Mouse (Mus musculus): ENCODE measurements at regions not wholly inside any gene's neighbourhood (a gene's known extent, or its start where the extent isn't known, plus 50 kb on each side); places are given as distances from the start of the nearest gene placed in this dataset.

- in situ Hi-C loops (cut with MboI; ENCODE audit: low pct_unique_long_range_greater_than_20kb in 1 of 2, low sequenced_read_pairs in 2 of 2, unreplicated experiment in 1 of 2), result no loop called here
These were observed 434.0 kb downstream of the Irx1 start for GRCm38 (mm10) chr13:71529397-71530122.

- in situ Hi-C loops (cut with MboI; ENCODE audit: low pct_unique_long_range_greater_than_20kb in 1 of 2, low sequenced_read_pairs in 2 of 2, unreplicated experiment in 1 of 2), result no loop called here
These were observed 445.7 kb downstream of the Irx1 start for GRCm38 (mm10) chr13:71517776-71518175.

GRCm38 (mm10) chr13:71513204-71513603, 450.3 kb downstream of the Irx1 start:
- in situ Hi-C loops (cut with MboI; ENCODE audit: low pct_unique_long_range_greater_than_20kb in 1 of 2, low sequenced_read_pairs in 2 of 2, unreplicated experiment in 1 of 2), result no loop called here

GRCm38 (mm10) chr13:71507956-71508401, 455.5 kb downstream of the Irx1 start:
- in situ Hi-C loops (cut with MboI; ENCODE audit: low pct_unique_long_range_greater_than_20kb in 1 of 2, low sequenced_read_pairs in 2 of 2, unreplicated experiment in 1 of 2), result no loop called here

GRCm38 (mm10) chr13:71507421-71507931, 456.0 kb downstream of the Irx1 start:
- in situ Hi-C loops (cut with MboI; ENCODE audit: low pct_unique_long_range_greater_than_20kb in 1 of 2, low sequenced_read_pairs in 2 of 2, unreplicated experiment in 1 of 2), result no loop called here

- in situ Hi-C loops (cut with MboI; ENCODE audit: low pct_unique_long_range_greater_than_20kb in 1 of 2, low sequenced_read_pairs in 2 of 2, unreplicated experiment in 1 of 2), result no loop called here
These were observed 456.7 kb downstream of the Irx1 start for GRCm38 (mm10) chr13:71506777-71507176.

GRCm38 (mm10) chr13:71489773-71490172, 473.8 kb downstream of the Irx1 start:
- in situ Hi-C loops (cut with MboI; ENCODE audit: low pct_unique_long_range_greater_than_20kb in 1 of 2, low sequenced_read_pairs in 2 of 2, unreplicated experiment in 1 of 2), result no loop called here

GRCm38 (mm10) chr13:71481205-71481604, 482.3 kb downstream of the Irx1 start:
- in situ Hi-C loops (cut with MboI; ENCODE audit: low pct_unique_long_range_greater_than_20kb in 1 of 2, low sequenced_read_pairs in 2 of 2, unreplicated experiment in 1 of 2), result no loop called here

GRCm38 (mm10) chr13:71461552-71461951, 502.0 kb downstream of the Irx1 start:
- in situ Hi-C loops (cut with MboI; ENCODE audit: low pct_unique_long_range_greater_than_20kb in 1 of 2, low sequenced_read_pairs in 2 of 2, unreplicated experiment in 1 of 2), result no loop called here

- in situ Hi-C loops (cut with MboI; ENCODE audit: low pct_unique_long_range_greater_than_20kb in 1 of 2, low sequenced_read_pairs in 2 of 2, unreplicated experiment in 1 of 2), result no loop called here
These were observed 502.9 kb downstream of the Irx1 start for GRCm38 (mm10) chr13:71460607-71461006.

GRCm38 (mm10) chr13:71460097-71460496, 503.4 kb downstream of the Irx1 start:
- in situ Hi-C loops (cut with MboI; ENCODE audit: low pct_unique_long_range_greater_than_20kb in 1 of 2, low sequenced_read_pairs in 2 of 2, unreplicated experiment in 1 of 2), result no loop called here

- in situ Hi-C loops (cut with MboI; ENCODE audit: low pct_unique_long_range_greater_than_20kb in 1 of 2, low sequenced_read_pairs in 2 of 2, unreplicated experiment in 1 of 2), result no loop called here
These were observed 504.4 kb downstream of the Irx1 start for GRCm38 (mm10) chr13:71459022-71459536.

GRCm38 (mm10) chr13:71458061-71458935, 505.2 kb downstream of the Irx1 start:
- in situ Hi-C loops (cut with MboI; ENCODE audit: low pct_unique_long_range_greater_than_20kb in 1 of 2, low sequenced_read_pairs in 2 of 2, unreplicated experiment in 1 of 2), result no loop called here

GRCm38 (mm10) chr13:71457550-71457949, 506.0 kb downstream of the Irx1 start:
- in situ Hi-C loops (cut with MboI; ENCODE audit: low pct_unique_long_range_greater_than_20kb in 1 of 2, low sequenced_read_pairs in 2 of 2, unreplicated experiment in 1 of 2), result no loop called here

GRCm38 (mm10) chr13:71452258-71452657, 511.3 kb downstream of the Irx1 start:
- in situ Hi-C loops (cut with MboI; ENCODE audit: low pct_unique_long_range_greater_than_20kb in 1 of 2, low sequenced_read_pairs in 2 of 2, unreplicated experiment in 1 of 2), result no loop called here

GRCm38 (mm10) chr13:71437601-71438099, 525.9 kb downstream of the Irx1 start:
- in situ Hi-C loops (cut with MboI; ENCODE audit: low pct_unique_long_range_greater_than_20kb in 1 of 2, low sequenced_read_pairs in 2 of 2, unreplicated experiment in 1 of 2), result no loop called here

GRCm38 (mm10) chr13:71403654-71404560, 559.6 kb downstream of the Irx1 start:
- in situ Hi-C loops (cut with MboI; ENCODE audit: low pct_unique_long_range_greater_than_20kb in 1 of 2, low sequenced_read_pairs in 2 of 2, unreplicated experiment in 1 of 2), result no loop called here

- in situ Hi-C loops (cut with MboI; ENCODE audit: low pct_unique_long_range_greater_than_20kb in 1 of 2, low sequenced_read_pairs in 2 of 2, unreplicated experiment in 1 of 2), result no loop called here
These were observed 552.2 kb upstream of the Adamts16 start for GRCm38 (mm10) chr13:71393716-71394309.

Measured in mouse embryonic stem cell (cell line).